Mouse (Mus musculus): ENCODE measurements at regions not wholly inside any gene's neighbourhood (a gene's known extent, or its start where the extent isn't known, plus 50 kb on each side); places are given as distances from the start of the nearest gene placed in this dataset.
"Not testable (repeated sequence)": the region's sequence is repeated elsewhere in the genome, so short reads cannot be mapped to it uniquely, and the experiment has no call there.

- no peak for DNase-seq
Measured at GRCm38 (mm10) chr13:72557951-72558350, 70.7 kb upstream of the Irx2 start.

- DNase-seq: no peak
Measured at GRCm38 (mm10) chr13:72571871-72572270, 56.7 kb upstream of the Irx2 start.

GRCm38 (mm10) chr13:72572846-72573245, 55.8 kb upstream of the Irx2 start:
- no peak for DNase-seq

GRCm38 (mm10) chr13:72574126-72574525, 54.5 kb upstream of the Irx2 start:
- not testable (repeated sequence) for DNase-seq

GRCm38 (mm10) chr13:72576485-72576884, 52.1 kb upstream of the Irx2 start:
- DNase-seq: no peak

- no peak for DNase-seq
Measured at GRCm38 (mm10) chr13:72578416-72578815, 50.2 kb upstream of the Irx2 start.

Data from layer of hippocampus, postnatal 36 days (tissue).